Mouse (Mus musculus) 3T3-L1 (cell line): ENCODE measurements around the gene Thsd7a.

Experiments used
- DNase-seq: peaks from one replicate; pipeline ENCODE4 v3.0.0-alpha.2; 2015; ENCODE audit warnings: low read depth, low spot score

Gene Thsd7a

DNA sequence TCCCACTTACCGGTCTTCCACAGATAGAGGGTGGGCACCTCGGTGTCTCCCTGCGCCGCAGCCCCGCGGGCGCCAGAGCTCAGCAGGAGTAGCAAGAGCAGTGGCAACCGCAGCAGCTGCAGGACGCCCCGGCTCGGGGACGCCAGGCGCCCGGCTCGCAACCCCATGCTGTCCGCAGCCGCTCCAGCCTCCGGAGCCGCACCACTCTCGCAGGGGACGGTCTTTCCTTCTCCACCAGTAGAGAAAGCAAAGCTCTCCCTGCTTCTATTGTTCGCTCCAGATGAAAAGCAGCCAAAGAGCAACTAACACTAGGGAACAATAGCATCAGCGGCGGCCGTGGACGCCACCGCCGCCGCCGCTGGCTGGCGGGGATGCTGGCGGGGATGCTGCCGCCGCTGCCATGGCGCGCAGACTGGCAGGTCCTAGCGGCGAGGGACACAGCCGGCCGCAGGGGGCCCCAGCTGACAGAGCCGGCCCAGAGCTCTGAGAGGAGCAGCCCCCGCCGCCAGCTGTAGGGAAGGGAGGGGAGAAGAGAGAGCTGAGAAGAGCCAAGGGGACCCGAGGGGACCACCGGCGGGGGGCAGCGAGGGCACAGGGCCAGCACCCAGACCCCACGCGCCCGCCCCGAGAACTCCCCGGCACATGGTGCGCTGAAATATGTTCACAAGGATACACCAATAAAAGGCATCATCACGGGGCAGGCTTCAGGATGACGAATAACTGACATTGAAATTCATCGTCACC is at the start of gene Thsd7a:
Gene Thsd7a (minus strand): TSS at position 624 of the 744 bp plus-strand sequence.
- peak; percentile 27 for DNase-seq

- DNase-seq: no peak
These were observed 37.9 kb upstream of the Thsd7a start for GRCm38 (mm10) chr6:12787129-12787528.

DNA sequence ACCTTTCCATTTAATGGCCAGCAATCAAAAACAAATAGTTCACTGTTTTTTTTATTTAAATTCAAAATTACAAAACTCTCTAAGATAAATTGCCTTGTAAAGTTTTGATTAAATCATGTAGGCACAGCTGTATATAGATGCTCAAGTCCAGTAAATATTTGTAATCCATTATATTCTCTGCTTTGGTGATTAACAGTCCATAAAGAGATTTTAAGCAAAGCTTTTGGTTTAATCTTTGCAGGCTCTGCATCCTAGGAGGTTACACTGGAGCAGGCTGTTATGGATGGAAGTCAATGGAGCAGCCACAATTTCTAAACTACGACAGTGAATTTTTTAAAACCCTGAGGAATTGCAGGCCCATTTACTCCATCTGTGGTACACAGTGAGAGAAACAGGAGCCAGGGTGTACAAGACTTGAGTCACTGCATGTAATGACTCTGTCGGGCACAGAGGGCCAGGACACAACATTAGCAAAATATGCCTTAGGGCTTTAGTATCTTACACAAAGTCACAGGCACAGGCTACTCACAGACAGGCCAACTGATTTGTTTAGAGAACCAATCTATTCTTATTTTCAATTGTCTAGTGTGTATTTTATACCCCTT is 37.3 kb upstream of the Thsd7a start:
- peak; percentile 21 for DNase-seq

DNA sequence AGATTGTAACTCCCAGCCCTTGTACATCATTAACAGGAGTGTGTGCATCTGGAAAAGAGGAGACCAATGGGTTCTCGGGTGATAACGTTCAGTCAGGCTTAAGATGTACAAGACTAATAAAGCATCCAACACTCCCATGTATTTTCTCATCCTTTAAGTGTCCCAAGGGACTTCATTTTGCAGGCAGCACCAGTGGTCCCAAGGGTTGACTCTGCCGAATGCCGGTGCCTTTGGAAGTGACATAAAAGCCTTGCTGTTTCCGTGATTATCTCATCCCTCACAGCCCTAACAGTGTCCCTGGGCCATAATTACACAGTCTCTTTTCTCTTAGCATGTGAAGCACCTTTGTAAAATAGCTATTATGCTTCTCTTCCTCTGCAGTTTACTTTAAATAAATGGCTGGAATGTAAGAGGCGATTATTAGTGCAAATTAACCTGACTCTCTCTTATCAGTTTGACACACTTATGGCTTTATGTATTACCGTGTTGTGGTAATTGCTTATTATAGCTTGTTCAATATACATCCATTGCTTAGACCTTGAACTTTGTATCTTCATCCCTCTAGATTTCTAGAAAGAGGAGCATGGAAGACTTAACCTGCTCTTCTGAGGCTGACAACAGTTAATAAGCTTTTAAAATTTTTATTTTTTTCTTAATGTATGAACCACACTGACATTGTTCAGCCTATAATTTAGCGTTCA is 35.9 kb upstream of the Thsd7a start:
- DNase-seq: no peak

- DNase-seq: no peak
These were observed 23.6 kb upstream of the Thsd7a start for GRCm38 (mm10) chr6:12772799-12773198.

GRCm38 (mm10) chr6:12765191-12765590 is 16.0 kb upstream of the Thsd7a start:
- DNase-seq: no peak

DNA sequence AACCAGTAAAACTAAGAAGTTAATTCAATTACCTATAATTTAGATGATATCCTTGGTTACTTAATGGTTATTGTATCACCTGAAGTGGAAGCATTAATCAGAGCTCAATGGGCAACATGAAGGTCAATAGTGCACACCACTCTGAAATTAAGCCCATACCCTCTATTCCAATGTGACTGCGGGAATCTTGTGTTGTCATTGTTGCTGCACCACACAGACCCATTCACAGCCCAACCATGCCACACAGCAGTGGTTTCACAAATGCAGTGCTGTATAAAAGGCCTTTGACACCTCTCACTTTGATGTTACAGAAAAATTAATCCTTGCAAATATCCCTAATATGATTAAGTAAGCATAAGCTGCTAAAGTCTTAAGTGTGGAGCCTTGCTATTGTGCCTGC is 15.4 kb upstream of the Thsd7a start:
- no peak for DNase-seq

DNA sequence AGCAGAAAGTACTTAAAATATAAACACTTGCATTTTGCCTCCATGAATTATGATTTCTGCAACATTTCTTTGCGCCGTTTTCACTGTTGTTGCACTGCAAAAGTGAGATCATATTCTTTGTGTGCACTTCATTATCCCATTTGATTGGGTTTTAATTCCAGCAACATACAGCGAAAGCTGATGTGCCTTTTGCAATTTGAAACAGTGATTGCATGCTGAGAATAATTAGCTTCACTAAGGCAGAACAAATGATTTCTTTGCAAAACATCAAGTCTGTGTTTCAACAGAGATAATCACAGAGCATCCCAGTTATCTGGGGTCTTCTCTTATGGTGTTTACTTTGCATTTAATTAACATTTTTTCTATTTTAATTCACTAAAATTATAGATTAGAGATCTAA is 14.6 kb upstream of the Thsd7a start:
- no peak for DNase-seq

DNA sequence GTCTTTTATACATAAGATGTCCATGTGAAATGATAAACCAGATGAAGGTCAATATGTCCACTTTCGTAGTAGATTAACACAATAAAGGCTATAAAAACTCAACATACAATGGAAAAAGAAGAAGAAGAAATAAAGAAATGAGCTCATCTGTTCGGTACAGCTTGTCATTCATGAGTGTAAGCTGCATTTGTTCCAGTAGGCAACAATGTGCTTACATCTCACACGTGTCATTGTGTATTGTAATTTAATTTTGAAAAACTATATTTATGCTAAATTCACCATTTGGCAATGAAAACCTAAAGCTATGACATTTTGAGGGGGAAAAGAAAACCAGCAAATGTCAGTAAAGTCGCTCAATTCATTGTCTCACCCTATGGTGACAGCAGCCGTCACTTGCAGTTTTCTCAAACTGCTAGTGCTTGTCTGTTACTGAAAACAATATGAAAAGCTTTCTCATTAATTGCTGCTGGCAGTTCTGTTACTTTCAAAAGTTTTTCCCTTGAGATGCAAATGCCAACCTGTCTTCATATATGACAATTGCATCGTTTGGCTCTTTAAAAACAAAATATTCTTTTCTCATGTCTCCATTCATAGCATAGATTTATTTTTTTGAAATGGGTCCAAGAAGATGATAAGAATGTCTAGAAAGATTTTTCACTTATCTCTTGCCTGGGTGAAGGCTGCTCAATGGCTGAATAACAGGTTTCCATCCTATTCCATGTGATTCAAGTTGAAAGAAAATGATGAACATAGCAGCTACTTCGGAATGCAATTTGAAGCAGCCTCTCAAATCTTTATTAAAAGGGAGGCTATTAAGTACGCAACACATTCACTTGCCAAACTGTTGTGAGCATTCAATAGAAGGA is 10.4 kb upstream of the Thsd7a start:
- DNase-seq: no peak

GRCm38 (mm10) chr6:12752297-12752696 is 3.1 kb upstream of the Thsd7a start:
- DNase-seq: peak; percentile 43

- DNase-seq: no peak
These were observed 1.2 kb upstream of the Thsd7a start for GRCm38 (mm10) chr6:12750441-12750840.

- DNase-seq: no peak
These were observed 461 bp upstream of the Thsd7a start for GRCm38 (mm10) chr6:12749531-12750210.

DNA sequence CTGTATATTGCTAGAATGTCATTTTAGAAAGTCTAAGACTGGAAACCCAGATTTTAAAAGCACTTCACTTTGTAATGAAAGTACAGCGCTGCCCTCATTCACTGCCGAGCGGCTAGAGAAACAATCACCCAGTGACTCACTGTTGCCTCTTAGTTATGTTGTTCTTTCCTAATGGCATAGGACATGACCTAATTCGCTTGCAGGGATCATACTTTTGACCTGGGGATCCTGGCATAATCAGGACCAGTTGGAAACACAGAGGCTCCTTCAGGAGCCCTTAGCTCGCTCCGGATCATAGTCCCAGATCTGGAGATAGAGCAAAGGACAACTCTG is 790 bp downstream of the Thsd7a start:
- DNase-seq: peak; percentile 56

DNA sequence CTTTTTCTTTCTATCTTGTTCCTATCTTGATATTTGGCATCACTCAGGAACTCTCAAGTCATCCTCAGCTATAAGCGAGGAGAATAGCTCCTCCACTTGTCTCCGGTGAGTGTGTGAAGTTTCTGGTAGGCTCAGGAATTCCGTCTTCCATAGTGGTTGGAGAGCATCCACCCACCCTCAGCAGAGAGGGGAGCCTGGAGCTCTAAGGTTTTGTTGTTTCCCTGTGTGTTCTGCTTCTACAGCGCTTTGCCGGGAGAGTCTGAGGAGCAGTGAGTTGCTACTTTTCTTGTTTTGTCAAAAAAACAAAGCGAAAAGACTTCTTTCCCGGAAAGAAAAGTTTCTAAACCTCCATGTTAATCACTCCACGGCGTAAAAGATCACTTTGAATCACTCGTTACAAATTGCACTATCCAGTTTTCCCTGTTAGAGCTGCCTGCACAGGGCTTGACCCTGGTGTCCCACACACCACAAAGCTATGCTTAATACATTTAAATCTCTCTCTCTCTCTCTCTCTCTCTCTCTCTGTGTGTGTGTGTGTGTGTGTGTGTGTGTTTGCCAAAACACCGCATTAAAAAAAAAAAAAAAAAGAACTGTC is 1.3 kb downstream of the Thsd7a start:
- DNase-seq: peak; percentile 18

DNA sequence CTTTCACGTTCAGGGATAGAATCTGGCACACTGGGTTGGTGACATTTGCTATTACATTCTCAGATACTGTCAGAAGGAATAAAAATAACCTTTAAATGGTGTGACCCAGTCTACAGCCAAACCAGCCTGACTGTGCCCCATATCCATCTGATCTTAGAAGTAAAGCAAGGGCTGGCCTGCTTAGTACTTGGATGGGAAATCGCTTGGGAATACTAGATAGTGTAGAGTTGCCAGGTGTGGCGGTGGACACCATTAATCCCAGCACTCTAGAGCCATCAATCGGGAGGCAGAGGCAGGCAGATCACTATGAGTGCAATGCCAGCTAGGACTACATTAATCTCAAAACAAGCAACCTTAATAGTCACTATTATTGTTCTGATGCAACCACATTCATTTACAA is 6.4 kb downstream of the Thsd7a start:
- DNase-seq: no peak

DNA sequence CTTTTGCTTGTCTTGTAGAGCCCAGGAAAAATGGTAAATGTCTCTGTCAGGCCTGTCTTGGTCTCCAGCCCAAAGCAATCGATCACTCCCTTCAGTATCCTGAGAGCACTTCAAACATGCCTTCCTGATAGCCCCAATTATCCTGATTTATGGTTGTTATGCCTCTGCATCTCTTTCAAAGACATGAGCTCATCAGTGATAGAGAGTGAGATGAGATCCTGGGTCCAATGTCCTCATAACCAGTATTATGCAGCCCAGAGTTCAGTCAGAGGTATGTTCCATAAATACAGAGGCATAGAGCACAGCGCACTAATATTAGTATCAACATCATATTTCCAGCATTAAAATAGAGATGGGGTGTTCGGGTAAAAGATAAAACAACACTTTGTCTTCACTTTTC is 15.3 kb downstream of the Thsd7a start:
- DNase-seq: no peak

GRCm38 (mm10) chr6:12716071-12716470 is 33.1 kb downstream of the Thsd7a start:
- no peak for DNase-seq

DNA sequence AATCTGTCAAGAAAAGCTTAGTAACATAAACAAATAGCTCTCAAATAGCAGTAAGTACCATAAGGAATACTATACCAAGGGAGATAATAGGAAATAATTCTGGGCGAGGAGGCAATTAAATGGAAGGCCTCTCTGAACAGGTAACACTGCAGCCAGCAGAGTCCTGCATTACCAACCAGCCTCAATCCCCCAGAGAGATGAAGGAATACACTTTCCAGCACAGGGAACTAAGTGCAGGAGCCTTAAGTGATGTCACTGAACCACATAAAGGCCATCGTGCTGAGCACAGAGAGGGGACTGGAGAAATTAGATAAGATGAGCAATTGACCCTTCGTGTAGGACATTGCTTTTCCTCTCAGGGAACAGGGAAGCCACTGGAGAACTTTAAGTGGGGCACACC is 36.6 kb downstream of the Thsd7a start:
- no peak for DNase-seq

DNA sequence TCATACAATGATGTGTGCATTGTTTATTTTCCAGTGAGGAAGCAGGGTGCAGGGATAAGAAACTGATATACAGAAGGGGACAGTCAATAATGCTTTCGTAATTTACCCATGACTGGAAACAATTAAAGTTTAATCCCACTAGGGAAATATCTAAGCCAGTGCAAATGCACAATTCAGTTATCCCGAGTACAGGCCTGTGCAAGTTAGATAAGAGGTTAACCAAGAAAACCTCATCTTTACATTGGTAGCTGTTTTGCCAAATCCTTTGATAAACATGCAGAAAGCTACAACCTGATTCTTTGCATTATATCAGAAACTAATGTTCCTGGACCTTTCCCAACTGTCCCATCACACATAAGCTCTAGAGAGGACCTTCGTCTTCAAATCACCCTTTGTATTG is 46.3 kb downstream of the Thsd7a start:
- no peak for DNase-seq

- DNase-seq: no peak
These were observed 50.1 kb downstream of the Thsd7a start for GRCm38 (mm10) chr6:12699089-12699488.

- DNase-seq: no peak
These were observed 55.5 kb downstream of the Thsd7a start for GRCm38 (mm10) chr6:12693689-12694088.
